Mouse (Mus musculus) heart, adult 2 months (tissue): ENCODE measurements around the gene Smdt1. TPM values are rescaled to one million over a fixed set of nuclear protein-coding genes. Genes with fewer than 3 reads are reported as not detected.
"Not testable (repeated sequence)": the region's sequence is repeated elsewhere in the genome, so short reads cannot be mapped to it uniquely, and the experiment has no call there.

ENCODE experiments used
- DNase-seq, 2 experiments: peaks; one replicate each; pipeline ENCODE4 v3.0.0; 2021
- H3K27ac ChIP-seq: fragments of 200-600 bp; 2 replicates; pipeline ENCODE4 v1.8.1; 2022
- H3K27me3 ChIP-seq: fragments of 200-500 bp; 2 replicates; pipeline ENCODE4 v1.6.1; 2012; ENCODE audit warnings: mild to moderate bottlenecking, low read length, inconsistent platforms, mixed read lengths; ENCODE audit not compliant: control insufficient read depth, insufficient read depth
- H3K36me3 ChIP-seq: fragments of 200-500 bp; 2 replicates; pipeline ENCODE4 v1.6.1; 2012; ENCODE audit warnings: low read length, inconsistent platforms; ENCODE audit not compliant: control insufficient read depth, insufficient read depth
- H3K4me1 ChIP-seq: fragments of 200-500 bp; 2 replicates; pipeline ENCODE4 v1.6.1; 2011; ENCODE audit warnings: low read length; ENCODE audit not compliant: control insufficient read depth, insufficient read depth
- H3K4me3 ChIP-seq: fragments of 200-600 bp; 2 replicates; pipeline ENCODE4 v1.8.1; 2022
- H3K79me2 ChIP-seq: fragments of 200-500 bp; replicated peaks from 2 replicates; pipeline ENCODE4 v1.6.1; 2012; ENCODE audit warnings: mild to moderate bottlenecking, inconsistent platforms, low read length, moderate library complexity, mixed read lengths; ENCODE audit not compliant: control insufficient read depth, insufficient read depth
- H3K9ac ChIP-seq: fragments of 200-500 bp; 2 replicates; pipeline ENCODE4 v1.6.1; 2012; ENCODE audit warnings: low read depth, mild to moderate bottlenecking, control low read depth, inconsistent platforms, low read length, mixed read lengths
- CTCF ChIP-seq: fragments of 200-600 bp; IDR thresholded peaks from 2 replicates; pipeline ENCODE4 v1.8.1; 2022; ENCODE audit warnings: antibody characterized with exemption, mild to moderate bottlenecking, moderate library complexity
- EP300 ChIP-seq: fragments of 200-500 bp; IDR thresholded peaks from 2 replicates; pipeline ENCODE4 v1.6.1; 2011; ENCODE audit warnings: low read depth, low read length, control low read depth; ENCODE audit not compliant: insufficient read depth
- POLR2A ChIP-seq: fragments of 200-500 bp; IDR thresholded peaks from 2 replicates; pipeline ENCODE4 v1.6.1; 2011; ENCODE audit warnings: mild to moderate bottlenecking, low read depth, low read length, control low read depth; ENCODE audit not compliant: insufficient read depth
- WGBS: fragments of 180-500 bp; shearing (Covaris S2); methylation state at CpG from one replicate; pipeline ENCODE4 v1.1.7; 2018; 5-methylcytosine and 5-hydroxymethylcytosine counted together
- intact Hi-C: fragments of 180-260 bp; cut with DNase I; formaldehyde crosslinking; loops from one replicate; pipeline ENCODE4 v1.15.1; 2025
- polyA plus RNA-seq: library from polyadenylated mRNA; depleted of rRNA; stranded (reverse); fragments of >200 nt; gene quantifications from 2 replicates; pipeline ENCODE4 v1.2.3, GENCODE M21; 2012
- total RNA-seq, 2 experiments: library from RNA; stranded (reverse); gene quantifications; 2 replicates each; pipeline ENCODE4 v1.2.3; 2021

The Smdt1 gene
- total and polyA plus RNA-seq, 3 experiments, result 183 to 248 (median 202) TPM

DNA sequence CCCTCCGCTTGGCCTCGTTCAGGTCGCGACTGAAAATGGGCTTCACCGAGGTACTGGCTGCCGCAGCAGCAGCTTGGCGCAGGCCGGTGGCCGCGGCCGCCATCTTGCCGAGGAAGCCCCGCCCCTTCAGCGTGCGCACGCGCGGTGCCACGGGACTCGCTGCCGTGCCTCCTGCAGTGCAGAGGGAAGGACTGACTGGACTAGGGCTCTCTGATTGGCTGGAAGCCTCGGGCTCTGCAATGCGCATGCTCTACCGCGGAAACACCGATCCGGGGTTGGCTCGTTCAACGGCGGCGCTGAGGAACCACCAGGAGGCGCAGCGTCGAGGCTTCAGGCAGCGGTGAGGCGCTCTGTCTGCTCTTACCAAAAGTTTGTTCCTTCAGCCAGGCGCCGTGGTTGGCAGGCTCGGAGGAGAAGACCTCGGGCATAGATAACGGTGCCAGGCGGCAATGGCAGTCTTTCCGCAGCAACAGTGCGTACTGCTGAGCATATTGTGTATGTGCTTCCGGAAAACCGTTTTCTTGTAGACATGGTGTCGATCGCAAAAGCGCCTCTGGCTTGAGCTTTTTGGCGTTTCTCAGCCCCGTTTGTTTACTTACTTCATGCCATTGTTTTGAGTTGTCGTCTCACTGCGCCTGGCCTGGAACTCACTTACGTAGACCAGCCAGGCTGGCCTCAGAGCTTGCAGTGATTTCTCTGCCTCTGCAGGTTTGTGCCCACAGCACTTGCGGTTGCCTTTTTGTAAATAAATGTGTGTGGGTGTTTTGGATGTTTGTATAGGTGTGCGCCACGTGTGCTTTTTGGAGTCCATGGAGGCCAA lies 15.6 kb downstream of the Smdt1 start, which contains the start of gene Ndufa6:
Ndufa6 (minus strand) TSS at position 197 of the 820 bp plus-strand sequence.
- Histone ChIP-seq H3K4me3 (peak within 1 kb of the TSS; percentile 82), H3K4me1 (peaks cover 18% of the 10 kb centered on the region), H3K36me3 (no peaks in the 10 kb centered on the region; the same call in none of the 2 replicates), H3K79me2 (peaks cover 3% of the 10 kb centered on the region; the same call in 1 of the 2 replicates), H3K27me3 (no peaks in the 10 kb centered on the region), H3K27ac (peak within 1 kb of the TSS; percentile 99), H3K9ac (peak within 1 kb of the TSS; percentile 89)
- intact Hi-C loops, result loop anchor here (2.0 kb wide), 1 partner anchor 62 kb away; no protein-coding TSS in a partner anchor
- peak; percentile 97 to 98 for DNase-seq
- TF ChIP-seq CTCF, result peak; percentile 97
- peak; percentile 94 for TF ChIP-seq POLR2A
- peak; percentile 85 for TF ChIP-seq EP300
- WGBS, result 1% methylated on average over 57 of the region's 57 CpGs

- peak; percentile 43; the same call in 1 of the 2 replicates for TF ChIP-seq POLR2A
- 0 out of 2 replicates have a peak, but pooled peaks have one; percentile 8 for TF ChIP-seq CTCF
- TF ChIP-seq EP300, result peak; percentile 24; the same call in 1 of the 2 replicates
- H3K36me3 ChIP-seq, result no peaks in the 10 kb centered on the region
- H3K4me3 ChIP-seq, result peak overlapping the region; percentile 23
- peak; percentile 49 to 62 for DNase-seq
- H3K27ac ChIP-seq, result peak overlapping the region; percentile 85
- no peaks in the 10 kb centered on the region for H3K27me3 ChIP-seq
- intact Hi-C loops, result loop anchor here (2.0 kb wide), 1 partner anchor 18 kb away; no protein-coding TSS in a partner anchor
- peaks cover 1% of the 10 kb centered on the region; the same call in 1 of the 2 replicates for H3K79me2 ChIP-seq
- H3K4me1 ChIP-seq, result peaks cover 14% of the 10 kb centered on the region
- 22% methylated on average over 22 of the region's 22 CpGs for WGBS
- peak overlapping the region; percentile 55 for H3K9ac ChIP-seq
Observed at GRCm38 (mm10) chr15:82358431-82359260, 19.9 kb downstream of the Smdt1 start.

- Histone ChIP-seq H3K4me3 (no peak overlapping the region), H3K9ac (no peak overlapping the region), H3K36me3 (no peaks in the 10 kb centered on the region), H3K79me2 (no peaks in the 10 kb centered on the region), H3K27me3 (no peaks in the 10 kb centered on the region), H3K27ac (no peak overlapping the region; the same call in none of the 2 replicates), H3K4me1 (peaks cover 11% of the 10 kb centered on the region)
- intact Hi-C loops, result no loop called here
- 45% methylated on average over 11 of the region's 11 CpGs for WGBS
- DNase-seq, result peak in 1 of 2 experiments; percentile 23
- TF ChIP-seq POLR2A, result no peak
- TF ChIP-seq EP300, result no peak
- TF ChIP-seq CTCF, result peak; percentile 49
Observed at GRCm38 (mm10) chr15:82361459-82362018, 22.8 kb downstream of the Smdt1 start.

GRCm38 (mm10) chr15:82362234-82362633 lies 23.5 kb downstream of the Smdt1 start:
- TF ChIP-seq POLR2A, result 0 out of 2 replicates have a peak, but pooled peaks have one; percentile 15
- 0 out of 2 replicates have a peak, but pooled peaks have one; percentile 34 for TF ChIP-seq EP300
- no peak for TF ChIP-seq CTCF
- no peak overlapping the region for H3K4me3 ChIP-seq
- 35% methylated on average over 4 of the region's 4 CpGs for WGBS
- peak in 1 of 2 experiments; percentile 18 for DNase-seq
- no peaks in the 10 kb centered on the region for H3K27me3 ChIP-seq
- H3K79me2 ChIP-seq, result no peaks in the 10 kb centered on the region
- peaks cover 11% of the 10 kb centered on the region for H3K4me1 ChIP-seq
- no peak overlapping the region for H3K9ac ChIP-seq
- no peak overlapping the region for H3K27ac ChIP-seq
- intact Hi-C loops, result no loop called here
- H3K36me3 ChIP-seq, result no peaks in the 10 kb centered on the region

GRCm38 (mm10) chr15:82363801-82364200 lies 25.0 kb downstream of the Smdt1 start:
- intact Hi-C loops, H3K36me3 ChIP-seq, H3K4me3 ChIP-seq, H3K27ac ChIP-seq, H3K27me3 ChIP-seq, H3K79me2 ChIP-seq, H3K4me1 ChIP-seq, H3K9ac ChIP-seq: not testable (repeated sequence)
- 42% methylated on average over 9 of the region's 12 CpGs for WGBS
- peak in 1 of 2 experiments; percentile 12 for DNase-seq

DNA sequence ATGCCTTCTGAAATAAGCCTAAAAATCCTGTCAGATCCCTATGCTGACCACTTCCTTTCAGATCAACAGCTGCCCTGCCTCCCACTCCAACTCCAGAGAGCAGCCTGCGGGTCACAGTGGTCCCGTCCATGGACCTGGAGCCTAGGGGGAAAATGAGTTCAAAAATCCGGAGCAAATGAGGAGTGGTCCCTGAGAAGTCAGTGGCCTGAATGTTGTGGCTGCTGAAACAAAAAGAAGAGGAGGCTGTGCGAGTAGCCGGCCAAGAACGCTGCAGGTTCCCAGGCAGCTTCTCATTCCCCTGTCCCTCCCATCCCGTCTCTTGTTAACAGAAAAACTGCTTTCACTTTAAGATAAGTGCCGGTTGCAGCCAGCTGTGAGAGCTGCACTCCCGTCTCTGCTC lies 25.8 kb downstream of the Smdt1 start:
- H3K4me3 ChIP-seq, H3K36me3 ChIP-seq, H3K79me2 ChIP-seq, intact Hi-C loops, H3K27me3 ChIP-seq, H3K4me1 ChIP-seq: not testable (repeated sequence)
- DNase-seq, result peak in 1 of 2 experiments; percentile 44
- 12% methylated on average over 5 of the region's 9 CpGs for WGBS
- peak overlapping the region; percentile 50; the same call in 1 of the 2 replicates for H3K9ac ChIP-seq
- H3K27ac ChIP-seq, result peak overlapping the region; percentile 59
